Mouse (Mus musculus) c-Kit-negative CD71-positive TER-119-positive erythroid progenitor cells, embryonic 14.5 days (primary cell): ENCODE results near the gene Fgf23.

Experiments
- DNase-seq: peaks from one replicate; pipeline ENCODE4 v3.0.0-alpha.2; 2013; ENCODE audit warnings: low read depth, low spot score

Fgf23 gene

DNA sequence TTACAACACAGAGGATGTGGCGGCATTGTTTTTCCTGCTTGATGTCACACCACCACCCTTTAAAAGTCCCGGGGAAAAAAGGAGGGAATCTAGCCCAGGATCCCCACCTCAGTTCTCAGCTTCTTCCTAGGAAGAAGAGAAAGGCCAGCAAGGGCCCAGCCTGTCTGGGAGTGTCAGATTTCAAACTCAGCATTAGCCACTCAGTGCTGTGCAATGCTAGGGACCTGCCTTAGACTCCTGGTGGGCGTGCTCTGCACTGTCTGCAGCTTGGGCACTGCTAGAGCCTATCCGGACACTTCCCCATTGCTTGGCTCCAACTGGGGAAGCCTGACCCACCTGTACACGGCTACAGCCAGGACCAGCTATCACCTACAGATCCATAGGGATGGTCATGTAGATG, at the start of gene Fgf23:
TSS of gene Fgf23 (plus strand) at position 86 of the 400 bp plus-strand sequence.
- no peak for DNase-seq

DNA sequence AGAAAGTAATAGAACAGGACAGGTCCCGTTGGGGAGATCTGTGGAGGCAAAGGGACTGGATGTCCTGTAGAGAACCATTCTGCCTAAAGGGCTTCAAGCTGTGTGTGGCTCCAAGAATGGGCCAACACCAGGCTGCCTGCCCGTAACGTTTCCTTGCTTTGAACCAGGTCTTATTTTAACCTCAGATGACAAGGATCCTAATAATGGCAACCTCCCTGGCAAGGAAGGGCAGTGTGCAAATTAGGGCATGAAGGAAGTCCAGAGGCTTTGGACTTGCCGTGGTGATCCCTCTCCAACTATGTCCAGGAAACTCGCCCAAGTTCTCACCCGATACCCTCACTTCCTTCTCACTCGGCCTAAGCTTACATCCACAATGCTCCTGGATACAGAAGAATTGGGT, 47.9 kb upstream of the Fgf23 start:
- DNase-seq = no peak

DNA sequence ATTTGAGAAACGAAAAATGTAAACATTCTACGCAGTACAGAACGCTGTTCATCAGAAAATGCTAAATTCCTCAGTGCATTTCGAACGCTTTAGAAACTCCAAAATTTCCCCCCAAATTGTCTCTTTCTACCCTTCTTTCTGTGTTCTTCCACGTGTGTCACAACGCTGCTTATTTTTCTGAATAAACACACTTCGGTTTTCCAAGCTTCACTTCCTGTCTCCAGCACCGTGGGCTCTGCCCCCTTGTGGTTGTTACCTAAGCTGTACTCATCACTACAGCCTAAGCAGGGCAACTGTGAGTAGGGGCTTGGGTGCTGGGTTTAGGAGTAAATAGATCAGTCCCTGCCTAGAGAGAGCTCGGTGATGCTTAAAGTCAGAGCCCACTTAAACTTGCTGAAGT, 37.9 kb upstream of the Fgf23 start:
- no peak for DNase-seq

GRCm38 (mm10) chr6:127044909-127045308, 27.8 kb upstream of the Fgf23 start:
- DNase-seq = no peak

GRCm38 (mm10) chr6:127050847-127051246, 21.9 kb upstream of the Fgf23 start:
- no peak for DNase-seq

GRCm38 (mm10) chr6:127056990-127057588, 15.6 kb upstream of the Fgf23 start:
- no peak for DNase-seq

DNA sequence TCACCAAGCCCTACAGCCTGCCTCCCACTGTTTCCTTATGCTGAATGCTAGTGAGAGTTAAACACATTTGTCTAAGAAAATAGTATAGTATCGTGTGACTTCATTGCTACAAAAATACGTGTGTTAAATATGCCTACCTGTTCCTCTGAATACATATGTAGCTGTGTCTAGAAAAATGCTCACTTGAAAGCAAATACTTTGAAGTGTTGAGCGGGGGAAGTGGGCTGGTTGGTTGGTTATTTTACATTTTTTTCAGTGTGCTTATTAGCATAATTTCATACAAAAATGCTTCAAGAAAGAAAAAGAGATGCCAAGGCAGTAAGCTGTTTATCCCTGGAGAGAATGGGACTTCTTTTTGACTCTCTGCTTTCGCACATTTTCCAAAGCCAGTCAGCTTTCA, 12.7 kb upstream of the Fgf23 start:
- no peak for DNase-seq

- DNase-seq = no peak
Measured at GRCm38 (mm10) chr6:127063915-127064314, 8.8 kb upstream of the Fgf23 start.

- DNase-seq = no peak
Measured at GRCm38 (mm10) chr6:127064815-127065214, 7.9 kb upstream of the Fgf23 start.

GRCm38 (mm10) chr6:127079867-127080731, 7.4 kb downstream of the Fgf23 start:
- no peak for DNase-seq

DNA sequence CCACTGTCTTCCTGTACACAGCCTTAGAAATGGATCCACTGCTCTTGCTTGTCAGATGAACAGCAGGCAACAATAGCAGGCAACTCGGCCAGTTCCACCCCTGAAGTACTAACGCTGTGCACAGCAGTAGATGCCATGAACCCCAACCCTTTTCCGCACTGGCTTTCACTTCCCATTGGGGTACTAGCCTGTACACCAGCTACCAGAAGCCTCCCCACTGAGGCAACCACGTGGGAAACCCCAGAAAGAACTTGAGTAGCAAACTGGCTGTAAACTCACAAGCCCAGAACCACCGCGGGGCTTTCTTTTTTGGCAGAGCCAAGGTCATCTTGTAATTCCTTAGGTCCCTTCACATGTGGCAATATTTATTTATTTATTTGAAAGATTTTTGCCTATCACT, 9.1 kb downstream of the Fgf23 start:
- DNase-seq = no peak

GRCm38 (mm10) chr6:127086739-127087138, 14.0 kb downstream of the Fgf23 start:
- peak; percentile 11 for DNase-seq

- no peak for DNase-seq
Measured at GRCm38 (mm10) chr6:127094565-127094964, 21.9 kb downstream of the Fgf23 start.

DNA sequence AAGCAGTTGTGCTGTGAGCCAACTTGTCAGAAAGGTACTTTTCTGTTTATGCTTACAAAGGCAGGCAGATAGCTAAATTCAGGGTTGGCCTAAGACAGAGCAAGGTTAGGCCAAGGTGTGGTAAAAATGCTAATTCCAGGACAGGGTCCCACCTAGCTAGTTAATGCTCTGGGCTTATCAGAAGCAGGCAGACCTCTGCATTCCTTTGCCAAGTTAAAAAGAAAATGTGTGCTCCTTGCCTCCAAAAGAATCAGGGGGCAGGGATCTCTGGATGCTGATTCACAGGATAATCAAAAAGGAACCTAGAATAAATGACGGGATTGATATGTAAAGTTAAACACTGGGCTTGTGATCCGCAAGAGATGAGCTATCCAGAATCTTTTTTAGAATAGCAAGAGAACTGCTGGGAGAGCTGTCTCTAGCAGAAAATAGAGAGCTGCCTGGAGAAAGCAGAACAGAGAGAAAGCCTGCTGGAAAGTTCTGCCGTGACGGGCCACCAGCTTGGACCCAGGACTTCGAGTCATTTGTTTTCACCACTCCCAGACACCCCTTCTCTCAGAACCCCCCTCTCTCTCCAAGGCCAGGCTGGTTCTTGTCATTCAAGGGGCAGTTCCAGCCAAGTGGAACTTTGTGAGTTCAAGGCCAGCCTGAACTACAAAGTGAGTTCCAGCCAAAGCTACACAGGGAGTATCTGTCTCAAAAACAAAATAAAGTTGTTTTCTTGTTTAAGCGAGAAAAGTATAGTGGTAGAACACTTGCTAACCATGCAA, 31.0 kb downstream of the Fgf23 start:
- no peak for DNase-seq

GRCm38 (mm10) chr6:127104396-127105029, 31.8 kb downstream of the Fgf23 start:
- no peak for DNase-seq

DNA sequence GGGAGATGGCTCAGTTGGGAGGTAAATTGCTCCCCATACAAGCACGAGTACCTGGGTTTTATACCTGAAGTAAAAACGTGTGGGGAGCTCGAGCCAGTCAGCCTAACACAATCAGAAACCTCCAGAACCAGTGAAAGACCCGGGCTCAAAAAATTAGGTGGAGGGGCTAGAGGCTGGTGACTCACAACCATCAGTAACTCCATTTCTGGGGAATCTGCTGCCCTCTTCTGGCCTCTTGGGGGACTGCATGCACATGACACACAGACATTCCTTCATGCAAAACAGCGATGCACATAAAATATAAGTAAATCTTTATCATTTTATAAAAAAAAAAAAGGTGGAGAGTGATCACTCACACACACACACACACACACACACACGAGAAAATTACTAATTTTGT, 32.4 kb downstream of the Fgf23 start:
- peak; percentile 21 for DNase-seq

GRCm38 (mm10) chr6:127106189-127106588, 33.5 kb downstream of the Fgf23 start:
- no peak for DNase-seq

DNA sequence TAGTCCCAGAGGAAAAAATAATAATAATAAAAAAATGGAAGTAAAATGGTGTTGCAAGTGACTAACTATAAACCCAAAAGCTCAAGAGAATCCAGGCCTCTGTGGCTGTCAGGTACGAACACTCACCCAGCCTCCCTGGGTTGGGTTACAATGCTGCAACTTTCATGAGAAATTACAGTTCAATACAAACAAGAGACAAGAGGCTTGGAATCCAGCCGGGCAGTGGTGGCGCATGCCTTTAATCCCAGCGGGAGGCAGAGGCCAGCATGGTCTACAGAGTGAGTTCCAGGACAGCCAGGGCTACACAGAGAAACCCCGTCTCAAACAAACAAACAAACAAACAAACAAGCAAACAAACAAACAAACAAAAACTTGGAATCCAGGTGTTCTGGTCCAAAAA, 34.0 kb downstream of the Fgf23 start:
- DNase-seq = no peak

DNA sequence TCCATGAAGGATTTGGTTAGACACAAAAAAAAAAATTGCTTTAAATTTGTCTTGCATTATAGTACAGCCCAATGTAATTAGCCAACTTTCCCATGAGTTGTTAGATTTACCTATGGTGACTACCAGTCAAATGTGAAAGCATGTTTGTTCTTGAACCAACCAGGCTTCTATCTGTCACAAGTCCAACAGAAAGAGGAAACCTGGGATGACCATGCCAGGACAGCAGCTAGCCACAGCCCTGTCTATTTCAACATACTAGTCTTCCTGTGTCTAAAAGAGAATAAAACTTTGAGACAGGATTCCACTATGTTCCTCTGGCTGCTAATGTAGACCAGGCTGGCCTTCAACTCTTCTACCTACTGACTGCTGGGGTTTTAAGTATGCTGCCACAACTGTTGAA, 34.7 kb downstream of the Fgf23 start:
- no peak for DNase-seq

DNA sequence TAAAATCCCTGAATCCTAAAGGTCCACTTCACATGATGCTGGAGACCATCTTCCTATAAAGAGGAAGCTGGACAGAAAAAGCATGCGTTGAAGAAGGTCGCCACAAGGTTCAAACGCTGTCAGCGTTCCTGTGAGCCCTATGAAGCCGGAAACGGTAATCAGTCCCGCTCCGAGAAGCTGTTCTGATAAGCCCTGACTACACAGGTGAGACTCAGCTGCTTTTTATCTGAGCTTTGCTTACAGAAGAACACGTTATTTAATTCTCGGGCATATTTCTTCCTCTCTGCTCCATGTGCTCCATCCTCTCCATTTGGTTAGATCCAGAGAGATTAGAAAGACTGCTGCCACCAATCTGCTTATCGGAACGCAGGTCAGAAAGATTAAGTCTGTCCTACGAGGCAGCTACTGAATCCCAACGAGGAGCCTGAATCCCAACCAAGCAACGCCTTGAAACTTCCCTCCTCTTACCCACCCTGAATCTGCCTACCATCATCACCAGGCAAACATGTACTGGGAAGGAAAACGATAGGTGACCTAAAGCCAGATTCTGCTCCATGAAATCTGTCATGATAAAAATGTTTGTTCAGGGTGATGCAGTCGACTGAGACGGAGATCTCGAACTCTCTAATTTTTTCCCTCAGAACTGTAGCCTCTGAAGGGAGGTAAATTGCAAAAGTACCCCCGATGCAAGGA, 35.8 kb downstream of the Fgf23 start:
- no peak for DNase-seq

GRCm38 (mm10) chr6:127109402-127109930, 36.8 kb downstream of the Fgf23 start, which contains the start of gene Tigar:
Gene Tigar, minus strand, starts transcription at chr6:127109557.
- peak; percentile 5 for DNase-seq
